Mouse (Mus musculus) left cerebral cortex, postnatal 10 days (tissue): ENCODE measurements around the gene Vdr. TPM values are rescaled to one million over a fixed set of nuclear protein-coding genes. Genes with fewer than 3 reads are reported as not detected.

Source experiments
- DNase-seq, 2 experiments: peaks; one replicate each; pipeline ENCODE4 v3.0.0; 2021 to 2022; ENCODE audit warnings: low spot score in 2 of 2, mixed read lengths in 1 of 2; ENCODE audit errors: extremely low spot score in 1 of 2
- intact Hi-C: fragments of 180-260 bp; cut with DNase I; formaldehyde crosslinking; loops from one replicate; pipeline ENCODE4 v1.15.1; 2025
- total RNA-seq, 2 experiments: library from RNA; stranded (reverse); gene quantifications; 2 replicates each; pipeline ENCODE4 v1.2.3; 2021

Gene Vdr
- total RNA-seq: under 1 TPM; 0.14 to 0.36 TPM

- no peak for DNase-seq
- intact Hi-C loops: no loop called here
Observed at GRCm38 (mm10) chr15:97910530-97910929, at the start of gene Vdr. Gene Vdr (minus strand): TSS chr15:97910630.

GRCm38 (mm10) chr15:97956416-97956815 lies 46.0 kb upstream of the Vdr start:
- intact Hi-C loops: no loop called here

GRCm38 (mm10) chr15:97955742-97956141 lies 45.3 kb upstream of the Vdr start:
- no peak for DNase-seq
- intact Hi-C loops: no loop called here

More at GRCm38 (mm10) chr15:97956416-97956815, 46.0 kb upstream of the Vdr start:
- no peak for DNase-seq

- no peak for DNase-seq
- intact Hi-C loops: no loop called here
Observed at GRCm38 (mm10) chr15:97955286-97955685, 44.9 kb upstream of the Vdr start.

- intact Hi-C loops: loop anchor here (5.0 kb wide), 3 partner anchors 102 to 287 kb away; no protein-coding TSS in a partner anchor
- no peak for DNase-seq
Observed at GRCm38 (mm10) chr15:97954671-97955070, 44.2 kb upstream of the Vdr start.

- intact Hi-C loops: loop anchor here (2.0 to 5.0 kb wide), 4 partner anchors 101 to 286 kb away; no protein-coding TSS in a partner anchor
- DNase-seq: no peak
Observed at GRCm38 (mm10) chr15:97952889-97953189, 42.4 kb upstream of the Vdr start.

GRCm38 (mm10) chr15:97952137-97952888 lies 41.9 kb upstream of the Vdr start:
- intact Hi-C loops: loop anchor here (2.0 to 5.0 kb wide), 4 partner anchors 100 to 285 kb away; no protein-coding TSS in a partner anchor
- peak in 1 of 2 experiments; percentile 59 for DNase-seq

GRCm38 (mm10) chr15:97950240-97950639 lies 39.8 kb upstream of the Vdr start:
- DNase-seq: no peak
- intact Hi-C loops: loop anchor here (5.0 kb wide), 3 partner anchors 98 to 283 kb away; no protein-coding TSS in a partner anchor

GRCm38 (mm10) chr15:97949706-97950105 lies 39.3 kb upstream of the Vdr start:
- no peak for DNase-seq
- intact Hi-C loops: loop anchor here (5.0 kb wide), 3 partner anchors 97 to 282 kb away; no protein-coding TSS in a partner anchor

- no peak for DNase-seq
- intact Hi-C loops: no loop called here
Observed at GRCm38 (mm10) chr15:97948720-97949119, 38.3 kb upstream of the Vdr start.

- no peak for DNase-seq
- intact Hi-C loops: no loop called here
Observed at GRCm38 (mm10) chr15:97945656-97946315, 35.4 kb upstream of the Vdr start.

- intact Hi-C loops: no loop called here
- no peak for DNase-seq
Observed at GRCm38 (mm10) chr15:97944919-97945574, 34.6 kb upstream of the Vdr start.

- DNase-seq: no peak
- intact Hi-C loops: no loop called here
Observed at GRCm38 (mm10) chr15:97943356-97943755, 32.9 kb upstream of the Vdr start.

GRCm38 (mm10) chr15:97942538-97942937 lies 32.1 kb upstream of the Vdr start:
- intact Hi-C loops: no loop called here
- no peak for DNase-seq

- intact Hi-C loops: no loop called here
- no peak for DNase-seq
Observed at GRCm38 (mm10) chr15:97941306-97941705, 30.9 kb upstream of the Vdr start.

GRCm38 (mm10) chr15:97940088-97940487 lies 29.7 kb upstream of the Vdr start:
- intact Hi-C loops: no loop called here
- no peak for DNase-seq

GRCm38 (mm10) chr15:97938580-97938979 lies 28.1 kb upstream of the Vdr start:
- intact Hi-C loops: no loop called here
- DNase-seq: no peak

- intact Hi-C loops: no loop called here
- no peak for DNase-seq
Observed at GRCm38 (mm10) chr15:97932441-97932840, 22.0 kb upstream of the Vdr start.

- intact Hi-C loops: no loop called here
- no peak for DNase-seq
Observed at GRCm38 (mm10) chr15:97929259-97929824, 18.9 kb upstream of the Vdr start.
